Mouse (Mus musculus): Measurements from ENCODE around the gene Ppp1r14a. TPM values are rescaled to one million over a fixed set of nuclear protein-coding genes. Genes with fewer than 3 reads are reported as not detected.

The Ppp1r14a gene
- total RNA-seq, 2 experiments from 2014 or later: not detected

DNA sequence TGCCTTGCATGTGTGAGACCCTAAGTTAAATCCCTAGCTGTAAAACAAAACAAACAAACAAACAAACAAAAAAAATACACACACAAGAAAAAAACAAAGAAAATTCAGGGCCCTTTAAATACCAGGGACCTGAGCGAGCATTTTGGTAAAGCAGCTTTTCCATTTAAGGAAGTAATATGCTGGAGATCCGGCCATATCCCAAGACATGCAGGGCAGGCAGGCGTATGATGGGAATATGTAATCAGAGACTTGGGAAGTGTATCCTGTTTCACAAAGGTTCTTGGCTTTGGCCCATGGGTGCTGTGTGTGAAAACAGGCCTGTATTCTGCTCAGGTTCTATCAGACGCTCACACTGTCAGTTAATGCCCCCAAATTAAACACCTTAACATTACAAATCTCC is 11.6 kb upstream of the Ppp1r14a start:
- no peak for ATAC-seq (replicated peaks; ENCODE audit: low FRiP score, poor library complexity, severe bottlenecking)

DNA sequence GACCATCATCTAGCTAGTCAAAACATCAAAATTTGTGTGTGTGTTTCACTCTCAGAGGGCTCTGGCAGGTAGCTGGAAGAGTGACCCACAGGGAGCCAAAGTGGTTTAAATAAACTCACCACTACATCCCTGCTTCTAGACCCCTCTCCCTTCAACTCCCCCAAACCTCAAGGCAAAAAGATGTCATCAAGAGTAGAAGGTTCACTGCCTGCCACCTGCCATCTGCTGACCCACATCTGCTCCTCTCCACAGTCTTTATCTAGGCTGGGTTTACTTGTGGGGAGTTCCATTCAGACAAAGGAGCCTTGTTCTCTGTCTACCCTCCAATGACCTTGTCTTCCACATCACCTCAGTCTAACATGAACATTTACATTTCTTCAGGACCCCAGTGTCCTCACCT is 9.8 kb upstream of the Ppp1r14a start:
- no peak for ATAC-seq (replicated peaks; ENCODE audit: low FRiP score, poor library complexity, severe bottlenecking)

DNA sequence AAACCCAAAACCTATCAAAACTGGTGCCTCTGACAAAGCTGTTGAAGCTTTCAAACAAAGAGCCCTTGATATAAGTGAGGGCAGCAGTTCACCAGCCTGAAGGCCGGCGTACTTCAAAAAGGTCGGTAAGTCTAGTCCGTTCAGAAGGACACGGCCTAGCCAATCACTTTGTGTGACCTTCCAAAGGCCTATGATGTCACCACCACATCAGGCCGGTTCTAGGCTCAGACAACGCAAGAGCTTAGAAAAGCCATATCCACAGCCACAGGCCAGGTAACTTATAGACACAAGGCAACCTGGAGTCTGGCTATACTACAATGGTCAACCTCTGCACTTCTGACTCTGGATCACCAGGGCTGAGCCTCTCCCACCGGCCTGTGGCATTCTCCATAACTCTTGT is 9.2 kb upstream of the Ppp1r14a start:
- ATAC-seq (replicated peaks; ENCODE audit: low FRiP score, poor library complexity, severe bottlenecking): no peak

DNA sequence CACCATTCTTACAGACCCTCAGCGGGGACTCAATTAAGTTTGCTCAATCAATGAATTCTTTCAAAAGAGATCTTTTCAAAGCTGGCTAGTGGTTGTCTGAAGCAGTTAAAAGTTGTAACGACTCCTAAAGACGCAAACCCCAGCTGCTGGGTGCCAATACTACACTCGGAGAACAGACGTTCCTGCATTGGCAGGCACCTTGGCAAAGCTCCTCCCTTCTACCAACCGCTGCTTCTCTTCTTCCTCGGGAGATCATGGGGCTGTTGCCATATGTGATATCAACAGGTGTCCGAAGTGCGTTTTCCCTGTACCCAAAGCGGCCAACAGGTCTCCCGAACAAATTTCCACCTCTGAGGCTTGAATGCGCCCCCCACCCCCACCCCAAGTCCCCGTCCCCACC is 8.3 kb upstream of the Ppp1r14a start:
- no peak for ATAC-seq (replicated peaks; ENCODE audit: low FRiP score, poor library complexity, severe bottlenecking)

DNA sequence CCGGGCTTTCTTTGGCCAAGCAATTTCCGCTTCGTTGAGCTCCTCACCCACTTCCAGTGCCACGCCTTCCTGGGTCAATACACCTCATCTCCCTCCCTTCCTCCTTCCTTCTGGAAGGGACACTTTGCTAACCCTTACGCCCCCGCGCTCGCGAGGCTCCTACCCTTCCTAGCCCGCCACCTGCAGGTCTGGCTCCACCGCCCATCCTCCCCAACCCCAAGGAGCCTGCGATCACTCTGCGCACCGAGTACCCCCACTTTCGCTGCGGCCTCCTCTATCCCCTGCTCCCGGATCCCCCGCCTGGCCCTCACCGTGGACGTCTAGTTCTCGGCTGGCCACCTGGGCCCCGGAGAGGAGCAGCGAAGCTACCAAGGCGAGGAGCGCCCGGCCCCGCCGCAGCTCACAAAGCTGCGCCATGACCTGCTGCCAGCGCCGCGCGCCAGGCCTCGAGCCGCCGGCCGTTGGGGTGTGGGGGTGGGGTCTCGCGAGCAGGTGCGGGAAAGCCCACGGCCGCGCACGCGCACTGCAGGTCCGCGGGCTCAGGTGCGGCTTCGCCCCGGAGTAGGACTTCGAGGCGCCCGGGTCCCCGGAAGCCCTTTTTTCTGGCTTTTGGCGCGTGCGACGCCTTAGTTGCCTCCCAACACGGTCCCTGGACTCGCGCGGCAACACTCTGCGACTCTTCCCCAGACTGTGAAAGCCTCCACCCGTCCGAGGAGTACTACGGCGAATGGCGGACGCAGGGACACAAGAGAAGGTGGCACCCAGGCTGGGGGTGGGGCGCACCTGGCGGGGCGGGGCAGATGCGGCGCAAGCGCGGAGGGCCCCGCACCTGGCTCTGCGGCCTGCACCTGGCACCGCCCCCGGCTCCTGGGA is 7.7 kb upstream of the Ppp1r14a start, which contains the start of gene Spint2:
Gene Spint2, minus strand, starts transcription at position 712 of the 873 bp plus-strand sequence.
- ATAC-seq (replicated peaks; ENCODE audit: low FRiP score, poor library complexity, severe bottlenecking): no peak

DNA sequence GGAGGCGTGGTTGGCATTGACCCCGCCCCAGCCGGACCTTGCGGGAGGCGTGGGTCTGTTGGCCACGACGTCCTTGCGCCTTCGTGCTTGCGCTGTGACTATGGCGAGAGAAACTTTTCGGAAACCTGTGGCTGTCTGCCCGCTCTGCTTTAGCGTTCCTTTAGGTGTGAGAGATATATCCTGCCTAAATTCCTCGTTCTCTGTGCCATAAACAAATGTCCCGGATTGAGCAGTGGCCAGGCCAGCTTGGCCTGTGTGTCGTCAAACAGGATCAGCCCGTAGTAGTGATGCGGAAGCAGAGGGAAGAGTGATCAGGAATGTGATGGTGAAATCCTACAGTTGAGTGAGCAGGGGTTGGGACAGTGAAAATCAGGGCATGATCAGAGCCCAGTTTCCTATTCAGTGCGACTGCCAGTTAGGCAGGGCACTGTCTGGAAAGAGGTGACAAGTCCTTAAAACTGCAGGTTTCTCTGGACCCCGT is 7.0 kb upstream of the Ppp1r14a start:
- ATAC-seq (replicated peaks; ENCODE audit: low FRiP score, poor library complexity, severe bottlenecking): no peak

DNA sequence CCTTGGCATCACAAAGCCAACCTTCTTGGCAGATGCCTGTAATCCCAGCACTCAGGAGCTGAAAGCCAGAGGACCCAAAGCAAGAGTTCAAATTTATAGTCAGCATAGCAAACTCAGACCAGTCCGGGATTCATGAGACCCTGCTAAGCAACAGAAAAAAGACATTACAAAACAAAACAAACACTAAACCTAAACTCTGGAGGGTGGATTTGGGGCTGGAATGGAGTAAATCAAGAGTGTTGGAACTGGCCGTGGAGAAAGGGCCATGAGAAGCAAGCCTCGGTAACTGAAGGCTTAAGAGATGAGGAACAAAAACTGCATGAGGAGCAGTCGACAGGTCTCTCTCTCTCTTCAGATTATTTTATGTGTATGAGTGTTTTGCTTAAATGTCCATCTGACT is 5.2 kb upstream of the Ppp1r14a start:
- no peak for ATAC-seq (replicated peaks; ENCODE audit: low FRiP score, poor library complexity, severe bottlenecking)

DNA sequence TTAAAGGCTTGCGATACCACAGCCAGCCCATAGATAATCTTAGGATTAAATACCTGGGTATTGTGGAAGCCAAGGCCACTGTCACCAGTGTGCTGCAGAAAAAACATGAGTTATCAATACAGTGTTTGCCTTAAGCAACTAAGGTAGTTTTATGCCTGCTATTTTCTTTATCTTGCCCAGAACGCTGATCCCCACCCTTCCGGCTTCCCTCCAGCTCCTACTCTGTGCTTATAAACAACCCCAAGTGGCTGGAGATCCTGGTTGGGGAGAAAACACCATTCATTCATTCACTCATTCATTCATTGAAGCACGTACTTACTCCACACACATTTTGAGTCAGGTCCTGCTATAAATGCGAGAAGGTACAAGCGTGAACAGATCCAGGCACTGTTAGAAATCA is 4.6 kb upstream of the Ppp1r14a start:
- no peak for ATAC-seq (replicated peaks; ENCODE audit: low FRiP score, poor library complexity, severe bottlenecking)

DNA sequence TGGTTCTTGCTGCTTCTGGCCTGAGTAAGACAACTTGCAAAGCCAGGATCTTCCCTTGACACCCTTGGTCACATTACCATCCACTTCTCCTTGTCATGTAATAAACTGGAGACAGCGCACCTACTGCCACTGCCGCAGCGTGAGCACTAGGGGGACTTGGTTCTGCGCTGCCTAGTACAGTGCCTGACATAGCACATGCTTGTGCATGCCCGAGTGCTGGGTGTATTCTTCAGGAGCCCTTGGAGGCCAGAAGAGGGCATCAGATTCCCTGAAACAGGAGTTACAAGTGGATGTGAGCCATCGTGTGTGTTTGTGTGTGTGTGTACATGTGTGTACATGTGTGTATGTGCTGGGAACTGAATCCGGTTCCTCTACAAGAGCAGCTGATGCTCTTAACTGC is 1.6 kb upstream of the Ppp1r14a start:
- ATAC-seq (replicated peaks; ENCODE audit: low FRiP score, poor library complexity, severe bottlenecking): no peak

DNA sequence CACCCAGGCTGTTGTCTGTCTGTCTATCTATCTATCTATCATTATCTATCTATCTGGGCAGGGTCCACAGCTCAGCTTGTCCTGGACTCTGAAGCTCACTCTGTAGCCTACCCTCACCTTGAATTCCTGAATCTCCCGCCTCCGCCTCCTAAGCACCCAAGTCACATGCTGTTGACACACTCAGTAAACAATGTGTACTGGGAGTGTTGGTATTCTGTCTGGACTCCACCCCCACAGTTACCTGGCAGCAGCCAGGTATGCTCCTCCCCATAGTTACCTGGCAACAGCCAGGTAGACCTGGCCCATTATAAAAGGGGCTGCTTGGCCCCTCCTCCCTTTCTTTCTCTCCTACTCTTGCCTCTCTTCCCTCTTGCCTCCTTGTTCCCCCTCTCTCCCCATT is 1.0 kb upstream of the Ppp1r14a start:
- ATAC-seq (replicated peaks; ENCODE audit: low FRiP score, poor library complexity, severe bottlenecking): no peak

DNA sequence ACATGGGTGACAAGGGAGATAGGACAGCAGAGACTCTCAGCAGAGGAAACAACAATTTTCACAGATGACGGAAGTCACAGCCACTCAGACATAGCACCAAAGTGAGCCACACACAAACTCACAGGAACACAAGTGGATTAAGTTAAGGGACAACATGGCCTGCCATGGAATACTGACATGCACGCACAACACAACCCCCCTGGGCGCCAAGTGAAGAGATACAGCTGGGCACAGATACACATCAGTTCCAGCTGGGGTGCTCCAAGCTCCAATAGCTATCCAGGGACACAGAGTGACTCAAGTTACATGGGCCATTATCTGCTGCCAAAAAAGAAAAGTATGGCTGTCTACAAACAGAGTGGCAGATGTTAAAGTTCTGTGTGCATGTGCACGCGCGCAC is 748 bp downstream of the Ppp1r14a start:
- no peak for ATAC-seq (replicated peaks; ENCODE audit: low FRiP score, poor library complexity, severe bottlenecking)

DNA sequence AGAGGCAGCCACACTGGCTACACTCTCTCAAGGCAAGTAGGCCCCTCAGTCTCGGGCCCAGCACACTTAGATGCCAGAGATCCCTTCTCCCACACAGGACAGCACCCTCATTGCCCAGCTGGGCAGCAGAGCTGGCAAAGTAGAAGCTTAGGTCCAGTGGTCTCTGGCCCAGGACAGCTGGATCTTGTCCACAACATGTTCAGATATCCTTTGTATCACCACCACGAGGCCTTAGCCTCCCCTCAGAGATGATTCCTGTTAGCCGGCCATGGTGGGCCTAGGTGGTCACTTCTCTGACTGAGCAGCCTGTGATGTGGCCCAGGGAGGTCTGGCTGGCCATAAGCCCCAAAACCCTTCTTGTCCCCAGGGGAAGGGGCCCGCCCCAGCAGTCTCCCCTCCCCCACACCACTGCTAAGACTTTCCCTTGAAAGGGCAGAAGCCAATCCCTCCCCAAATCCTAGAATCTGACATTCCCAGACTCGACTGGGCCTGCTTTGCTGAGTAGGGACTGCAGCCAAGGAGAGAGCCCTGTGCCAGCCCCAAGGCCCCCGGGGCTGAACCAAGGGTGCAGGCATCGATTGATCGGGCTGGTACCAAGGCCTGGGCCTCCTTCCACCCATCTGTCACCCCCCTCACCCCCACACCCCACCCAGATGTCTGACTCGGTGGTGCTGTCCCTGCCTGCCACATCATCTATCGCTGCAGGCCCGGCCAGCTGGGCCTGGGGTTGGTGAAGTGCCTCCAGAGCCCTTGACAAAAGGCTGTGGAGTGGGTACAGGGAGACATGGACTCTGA is 1.8 kb downstream of the Ppp1r14a start:
- ATAC-seq (replicated peaks; ENCODE audit: low FRiP score, poor library complexity, severe bottlenecking): no peak

DNA sequence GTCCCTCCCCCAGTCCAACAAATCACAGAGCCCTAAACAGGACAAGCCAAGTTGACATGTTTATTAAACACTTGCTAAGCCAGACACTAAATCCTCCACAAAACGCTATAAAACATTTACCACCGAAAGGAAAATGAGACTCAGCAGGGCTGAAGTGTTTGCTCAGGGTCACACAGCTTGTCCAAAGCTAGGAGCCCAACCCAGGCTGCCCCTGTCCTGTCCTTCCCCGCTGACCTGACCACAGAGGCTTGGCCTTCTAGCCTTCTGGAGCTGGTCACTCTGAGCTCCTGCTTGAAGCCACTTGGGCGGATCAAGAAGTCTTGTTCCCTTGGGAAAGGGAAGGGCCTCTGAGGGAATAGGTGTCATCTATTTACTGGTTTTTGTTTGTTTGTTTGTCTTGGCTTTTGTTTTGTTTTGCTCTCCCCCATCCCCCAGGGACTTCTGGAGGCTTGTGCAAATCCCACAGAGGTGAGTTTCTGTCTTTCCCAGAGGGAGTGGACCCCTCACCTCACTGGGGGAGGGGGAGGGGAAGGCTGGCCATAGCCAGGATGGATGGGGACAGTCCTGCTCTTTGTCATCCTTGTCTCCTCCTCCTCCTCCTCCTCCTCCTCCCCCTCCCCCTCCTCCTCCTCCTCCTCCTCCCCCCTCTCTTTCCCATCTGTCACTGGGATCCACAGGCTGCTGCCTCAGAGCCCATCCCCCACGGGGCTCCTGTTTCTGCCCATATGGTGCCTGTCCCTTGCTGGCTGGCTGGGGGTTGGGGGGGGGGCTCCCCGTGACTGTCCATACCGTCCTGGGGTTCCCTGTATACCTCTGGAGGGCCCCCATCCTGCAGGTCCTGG is 2.7 kb downstream of the Ppp1r14a start:
- no peak for ATAC-seq (replicated peaks; ENCODE audit: low FRiP score, poor library complexity, severe bottlenecking)

DNA sequence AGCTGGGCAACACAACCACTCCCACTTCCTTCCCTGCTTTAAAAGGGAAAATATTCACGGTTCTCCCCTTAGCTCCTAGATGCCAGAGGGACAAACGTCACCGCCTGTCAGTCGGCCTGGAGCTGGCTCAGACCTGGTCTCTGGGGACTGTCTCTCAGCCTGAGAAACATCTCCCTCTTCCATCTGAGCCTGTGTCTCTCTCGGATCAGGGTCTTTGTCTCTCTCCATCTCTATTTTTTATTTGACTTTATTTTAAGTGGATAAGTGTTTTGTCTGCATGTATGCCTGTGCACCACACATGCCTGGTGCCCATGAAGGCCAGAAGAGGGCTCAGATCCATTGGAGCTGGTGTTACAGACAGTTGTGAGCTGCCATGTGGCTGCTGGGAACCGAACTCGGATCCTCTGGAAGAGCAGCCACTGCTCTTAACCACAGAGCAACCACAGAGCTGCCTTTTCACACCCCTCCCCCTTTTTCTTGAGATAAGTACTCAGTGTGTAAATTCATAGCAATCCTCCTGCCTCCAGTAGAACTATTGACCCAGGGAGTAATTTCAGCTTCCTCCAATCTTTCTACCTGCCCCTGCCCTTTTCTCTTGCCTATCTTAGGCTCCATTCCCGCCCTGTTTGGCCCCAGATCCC is 3.5 kb downstream of the Ppp1r14a start:
- no peak for ATAC-seq (replicated peaks; ENCODE audit: low FRiP score, poor library complexity, severe bottlenecking)

DNA sequence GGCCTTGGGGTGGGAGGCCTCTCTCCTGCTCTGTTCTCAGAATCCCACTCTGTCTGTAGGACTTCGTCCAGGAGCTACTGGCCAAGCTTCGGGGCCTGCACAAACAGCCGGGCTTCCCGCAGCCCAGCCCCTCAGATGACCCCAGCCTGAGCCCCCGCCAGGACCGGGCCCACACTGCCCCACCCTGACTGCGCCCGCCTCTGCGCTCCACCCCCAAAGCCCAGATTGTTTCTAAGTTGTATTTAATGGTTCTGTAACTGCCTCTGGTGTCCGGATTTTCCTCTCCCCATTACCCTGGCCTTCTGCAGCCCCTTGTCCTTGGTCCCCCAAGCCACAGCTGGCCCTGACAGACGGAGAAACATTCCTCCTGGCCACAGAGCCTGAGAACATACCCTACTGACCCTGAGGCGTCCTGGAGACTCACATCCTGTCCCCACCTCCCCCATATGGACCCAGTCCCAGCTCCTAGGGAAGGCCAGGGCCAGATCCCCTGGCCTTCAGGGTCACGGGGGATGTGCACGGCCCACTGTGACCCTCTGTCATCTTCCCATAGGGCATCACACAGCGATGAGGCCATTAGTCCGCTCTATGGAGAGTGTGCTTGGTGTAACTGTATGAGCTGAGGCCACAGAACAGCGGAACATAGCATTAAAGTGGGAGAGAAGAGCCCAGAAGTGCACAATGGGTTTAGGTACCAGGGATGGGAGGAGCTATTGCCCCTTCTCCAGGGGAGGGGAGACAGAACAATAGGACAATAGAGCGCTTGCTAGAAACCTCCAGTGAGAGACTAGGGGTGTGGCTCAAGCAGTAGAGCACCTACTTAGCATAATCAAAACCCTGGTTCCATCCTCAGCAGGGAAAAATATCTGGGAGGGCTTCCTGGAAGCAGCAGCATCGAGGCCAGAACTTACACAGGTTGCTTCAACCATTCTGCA is 4.3 kb downstream of the Ppp1r14a start:
- no peak for ATAC-seq (replicated peaks; ENCODE audit: low FRiP score, poor library complexity, severe bottlenecking)

DNA sequence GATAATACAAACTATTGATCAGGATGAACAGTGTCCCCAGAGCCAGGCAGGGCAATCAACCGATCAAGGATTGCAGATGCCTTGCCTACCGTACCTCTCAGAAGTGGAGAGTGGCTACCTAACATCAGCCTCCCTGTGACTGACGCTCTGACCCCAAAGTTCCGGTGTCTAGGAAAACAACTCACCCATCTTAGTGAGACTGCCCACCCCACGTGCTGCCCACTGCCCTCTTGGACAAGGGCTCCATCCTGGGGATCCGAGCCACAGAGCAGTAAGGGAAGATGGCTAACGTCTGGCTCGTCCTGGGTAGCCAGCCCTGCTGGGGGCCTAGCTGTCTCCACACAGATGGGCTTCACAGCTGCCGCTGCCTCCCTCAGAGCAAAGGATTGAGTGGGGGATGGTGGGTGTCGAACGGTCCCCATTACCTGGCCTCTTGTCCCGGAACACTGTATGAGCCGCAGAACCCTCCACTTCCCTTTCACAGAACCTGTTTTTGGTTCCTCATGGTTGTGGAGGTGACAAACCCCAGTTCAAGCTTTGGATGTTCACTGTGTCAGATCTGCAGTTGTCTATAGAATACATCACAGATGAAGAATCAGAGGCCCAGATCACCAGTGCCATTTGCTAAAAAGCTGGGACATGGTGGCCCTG is 5.1 kb downstream of the Ppp1r14a start:
- ATAC-seq (replicated peaks; ENCODE audit: low FRiP score, poor library complexity, severe bottlenecking): no peak

DNA sequence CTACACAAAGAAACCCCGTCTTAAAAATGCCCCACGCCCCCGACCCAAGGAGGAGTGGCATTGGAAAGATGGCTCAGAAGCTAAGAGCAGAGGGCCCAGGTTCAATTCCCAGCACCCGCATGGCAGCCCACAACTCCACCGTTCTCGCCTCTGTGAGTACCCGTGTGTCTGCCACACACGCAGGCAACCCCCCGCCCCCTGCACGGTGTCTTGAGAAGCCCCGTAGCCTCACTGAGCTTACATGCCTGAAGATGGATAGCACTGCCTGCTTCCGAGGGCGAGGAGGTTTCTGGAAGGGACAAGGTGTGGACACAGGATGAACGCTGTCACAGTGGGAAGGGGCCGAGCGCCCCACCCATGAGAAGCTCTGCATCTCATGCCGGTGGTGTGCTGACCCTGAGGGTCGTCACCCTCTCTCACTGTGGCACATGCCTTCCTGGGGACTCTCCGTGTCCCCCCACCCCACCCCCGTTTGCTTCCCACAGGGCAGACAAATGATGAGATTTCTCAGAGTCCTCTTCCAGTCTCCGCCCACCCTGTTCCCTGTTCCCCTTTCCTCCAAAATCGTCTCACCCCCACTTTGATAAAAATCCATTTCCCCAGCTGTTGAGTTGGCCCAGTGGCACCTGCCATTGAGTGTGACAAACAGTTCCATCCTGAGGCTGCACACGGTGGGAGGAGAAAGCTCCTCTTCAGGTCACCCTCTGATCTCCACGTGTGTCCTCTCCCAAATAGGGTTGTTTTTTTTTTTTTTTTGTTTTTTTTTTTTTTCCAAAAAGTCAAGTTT is 6.9 kb downstream of the Ppp1r14a start:
- ATAC-seq (replicated peaks; ENCODE audit: low FRiP score, poor library complexity, severe bottlenecking): no peak
